Mouse (Mus musculus) forebrain, embryonic 14.5 days (tissue): Measurements from ENCODE around the gene Prom2. TPM values are rescaled to one million over a fixed set of nuclear protein-coding genes. Genes with fewer than 3 reads are reported as not detected.

Experiments used
- ATAC-seq: fragments of 200-750 bp; cut with Nextera tagmentation; 2 replicates; pipeline ENCODE4 v1.8.0; 2017; ENCODE audit warnings: mild to moderate bottlenecking, moderate library complexity
- DNase-seq: peaks from one replicate; pipeline ENCODE4 v3.0.0-alpha.2; 2015; ENCODE audit warnings: low spot score
- H3K27ac ChIP-seq: fragments of 300-500 bp; sonication (generic); 2 replicates; pipeline ENCODE4 v1.5.1; 2014; ENCODE audit warnings: low read depth, mild to moderate bottlenecking, control low read depth, low read length, moderate library complexity
- H3K27me3 ChIP-seq: fragments of 300-500 bp; sonication (generic); replicated peaks from 2 replicates; pipeline ENCODE4 v1.6.1; 2014; ENCODE audit warnings: low read length, control low read depth, mixed read lengths; ENCODE audit not compliant: control insufficient read depth, insufficient read depth
- H3K36me3 ChIP-seq: fragments of 300-500 bp; sonication (generic); 2 replicates; pipeline ENCODE4 v1.6.1; 2014; ENCODE audit warnings: low read length, control low read depth; ENCODE audit not compliant: control insufficient read depth, insufficient read depth
- H3K4me1 ChIP-seq: fragments of 300-500 bp; sonication (generic); 2 replicates; pipeline ENCODE4 v1.6.1; 2014; ENCODE audit warnings: antibody characterized with exemption, low read length, control low read depth; ENCODE audit not compliant: control insufficient read depth, insufficient read depth
- H3K4me2 ChIP-seq: fragments of 300-500 bp; sonication (generic); 2 replicates; pipeline ENCODE4 v1.6.1; 2014; ENCODE audit warnings: mild to moderate bottlenecking, control low read depth, low read length
- H3K4me3 ChIP-seq: fragments of 300-500 bp; sonication (generic); 2 replicates; pipeline ENCODE4 v1.5.1; 2014; ENCODE audit warnings: low read depth, low read length, control low read depth
- H3K9ac ChIP-seq: fragments of 300-500 bp; sonication (generic); 2 replicates; pipeline ENCODE4 v1.6.1; 2014; ENCODE audit warnings: mild to moderate bottlenecking, low read length, control low read depth, moderate library complexity
- H3K9me3 ChIP-seq: fragments of 300-500 bp; sonication (generic); replicated peaks from 2 replicates; pipeline ENCODE4 v1.6.1; 2016; ENCODE audit warnings: low read length, control low read depth, mixed read lengths; ENCODE audit not compliant: control insufficient read depth
- WGBS: fragments of 180-500 bp; shearing (Covaris S2); extraction: QIAGEN DNeasy Blood & Tissue Kit; methylation state at CpG from one replicate; pipeline ENCODE4 v1.1.7; 2014; 5-methylcytosine and 5-hydroxymethylcytosine counted together
- polyA plus RNA-seq: library from polyadenylated mRNA; unstranded; fragments of >200 nt; fragmentation: Nextera tagmentation; extraction: Ambion mirVana; gene quantifications from 2 replicates; pipeline ENCODE4 v1.2.1, GENCODE M21; 2014

Prom2 gene
- polyA plus RNA-seq = 0.04 TPM in 1 of 2 replicates, not detected in the other

GRCm38 (mm10) chr2:127541185-127541584, at the start of gene Prom2:
Gene Prom2, minus strand, starts transcription at chr2:127541467.
- H3K4me1 ChIP-seq = no peaks in the 10 kb centered on the region
- H3K27me3 ChIP-seq = peaks cover 40% of the 10 kb centered on the region
- WGBS = 6% methylated on average over 29 of the region's 29 CpGs
- no peaks in the 10 kb centered on the region for H3K9me3 ChIP-seq
- 0 out of 2 replicates have a peak within 1 kb of the TSS, but pooled peaks have one; percentile 23 for H3K4me2 ChIP-seq
- no peak for DNase-seq
- H3K9ac ChIP-seq = no peak within 1 kb of the TSS
- H3K36me3 ChIP-seq = no peaks in the 10 kb centered on the region
- no peak within 1 kb of the TSS for H3K27ac ChIP-seq
- H3K4me3 ChIP-seq = no peak within 1 kb of the TSS
- ATAC-seq = no peak

GRCm38 (mm10) chr2:127590840-127591239, 49.6 kb upstream of the Prom2 start:
- Histone ChIP-seq H3K4me3 (no peak overlapping the region), H3K9me3 (no peaks in the 10 kb centered on the region), H3K27me3 (no peaks in the 10 kb centered on the region), H3K4me1 (peaks cover 14% of the 10 kb centered on the region), H3K36me3 (peaks cover 44% of the 10 kb centered on the region), H3K4me2 (no peak overlapping the region), H3K27ac (no peak overlapping the region), H3K9ac (no peak overlapping the region)
- DNase-seq = no peak
- 82% methylated on average over 4 of the region's 4 CpGs for WGBS
- no peak for ATAC-seq

DNA sequence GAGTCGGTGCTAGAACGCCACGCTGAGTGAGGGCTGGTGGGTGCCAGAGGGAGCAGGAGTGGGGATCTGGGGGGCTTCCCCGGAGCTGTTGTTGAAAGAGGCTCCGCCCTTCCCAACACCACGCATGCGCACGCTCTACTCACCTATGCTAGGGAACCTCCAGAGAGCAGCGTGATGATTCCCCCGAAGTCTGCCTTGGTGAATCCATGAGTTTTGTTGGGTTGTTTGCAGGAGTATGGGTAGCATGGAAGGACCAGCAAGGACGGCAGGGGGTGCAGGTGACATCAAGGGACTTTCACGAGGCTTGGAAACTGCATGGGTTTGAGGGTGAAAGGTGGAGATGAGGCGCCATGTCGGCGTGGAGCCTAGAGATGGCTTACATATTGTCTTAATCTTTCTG, 48.9 kb upstream of the Prom2 start:
- no peaks in the 10 kb centered on the region for H3K9me3 ChIP-seq
- WGBS = 86% methylated on average over 15 of the region's 15 CpGs
- ATAC-seq (no peak), DNase-seq (no peak)
- H3K27me3 ChIP-seq = no peaks in the 10 kb centered on the region
- H3K9ac ChIP-seq = no peak overlapping the region
- no peak overlapping the region for H3K4me2 ChIP-seq
- no peak overlapping the region for H3K4me3 ChIP-seq
- H3K36me3 ChIP-seq = peaks cover 38% of the 10 kb centered on the region
- no peak overlapping the region for H3K27ac ChIP-seq
- H3K4me1 ChIP-seq = peaks cover 14% of the 10 kb centered on the region

GRCm38 (mm10) chr2:127588897-127589296, 47.6 kb upstream of the Prom2 start:
- DNase-seq = no peak
- Histone ChIP-seq H3K9me3 (no peaks in the 10 kb centered on the region), H3K4me3 (no peak overlapping the region), H3K9ac (0 out of 2 replicates have a peak overlapping the region, but pooled peaks have one; percentile 17), H3K27ac (no peak overlapping the region), H3K36me3 (peaks cover 25% of the 10 kb centered on the region), H3K4me1 (peaks cover 16% of the 10 kb centered on the region), H3K4me2 (no peak overlapping the region), H3K27me3 (no peaks in the 10 kb centered on the region)
- WGBS = 92% methylated on average over 9 of the region's 9 CpGs
- no peak for ATAC-seq

- ATAC-seq (no peak; the same call in 1 of the 2 replicates), DNase-seq (peak; percentile 19)
- WGBS = 0% methylated on average over 22 of the region's 22 CpGs
- Histone ChIP-seq H3K9me3 (no peaks in the 10 kb centered on the region), H3K27me3 (no peaks in the 10 kb centered on the region), H3K4me2 (peak overlapping the region; percentile 73), H3K27ac (peak overlapping the region; percentile 90), H3K4me1 (peaks cover 20% of the 10 kb centered on the region), H3K4me3 (peak overlapping the region; percentile 91), H3K9ac (peak overlapping the region; percentile 90), H3K36me3 (peaks cover 15% of the 10 kb centered on the region)
Observed at GRCm38 (mm10) chr2:127587514-127587844, 46.2 kb upstream of the Prom2 start.

DNA sequence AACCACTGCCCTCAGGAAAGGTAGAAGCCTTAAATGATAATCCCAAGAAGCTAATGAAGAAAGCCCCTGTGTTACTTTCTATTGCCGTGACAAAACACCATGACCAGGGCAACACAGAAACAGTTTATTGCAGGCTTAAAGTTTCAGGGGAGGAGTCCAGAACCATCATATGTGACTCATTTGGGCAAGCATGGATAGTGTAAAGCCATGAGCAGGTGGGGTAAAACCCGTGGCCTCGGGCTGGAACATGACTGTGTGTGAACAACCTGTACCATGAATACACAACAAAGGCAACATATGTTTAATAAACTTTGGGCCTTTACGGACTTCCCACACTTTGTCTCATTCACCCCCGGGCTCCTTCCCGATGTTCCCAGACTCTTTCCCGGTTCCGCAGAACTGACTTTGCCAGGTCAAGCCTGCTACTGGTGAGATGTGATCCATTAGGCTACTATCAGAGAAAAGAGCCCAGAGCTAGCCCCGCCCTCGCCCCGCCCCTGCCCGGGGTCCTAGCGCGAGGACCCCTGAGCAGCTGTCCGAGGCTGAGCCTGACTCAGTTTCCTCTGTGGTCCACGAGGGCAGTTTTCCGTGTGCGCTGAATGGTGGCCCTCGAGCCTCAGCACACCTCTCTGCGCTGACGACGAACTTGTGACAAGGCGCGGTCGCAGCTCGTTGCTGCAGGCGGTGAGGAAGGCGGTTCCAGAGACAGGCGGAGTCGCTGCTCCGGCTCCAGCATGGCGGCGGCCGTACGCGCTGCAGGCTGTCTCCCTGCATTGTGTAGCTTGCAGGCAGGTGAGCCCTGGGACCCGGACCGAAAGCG, 45.6 kb upstream of the Prom2 start, which contains the start of the genes Zfp661 and Mrps5:
Zfp661 (minus strand) TSS at position 401 of the 820 bp plus-strand sequence.
Mrps5 (plus strand) TSS at position 529 of the 820 bp plus-strand sequence.
- Histone ChIP-seq H3K4me3 (peak within 1 kb of the TSS; percentile 91), H3K36me3 (peaks cover 10% of the 10 kb centered on the region), H3K4me1 (peaks cover 20% of the 10 kb centered on the region), H3K4me2 (peak within 1 kb of the TSS; percentile 73), H3K9me3 (no peaks in the 10 kb centered on the region), H3K27ac (peak within 1 kb of the TSS; percentile 90), H3K27me3 (no peaks in the 10 kb centered on the region), H3K9ac (peak within 1 kb of the TSS; percentile 90)
- 4% methylated on average over 39 of the region's 39 CpGs for WGBS
- ATAC-seq = peak; percentile 85
- peak; percentile 83 for DNase-seq

GRCm38 (mm10) chr2:127584436-127584858, 43.2 kb upstream of the Prom2 start:
- WGBS = under 1% methylated on average over 24 of the region's 24 CpGs
- peaks cover 7% of the 10 kb centered on the region for H3K36me3 ChIP-seq
- H3K4me1 ChIP-seq = peaks cover 20% of the 10 kb centered on the region
- DNase-seq (peak; percentile 97), ATAC-seq (peak; percentile 88)
- H3K9ac ChIP-seq = peak overlapping the region; percentile 77
- H3K9me3 ChIP-seq = no peaks in the 10 kb centered on the region
- H3K4me3 ChIP-seq = peak overlapping the region; percentile 62
- H3K27ac ChIP-seq = no peak overlapping the region
- H3K27me3 ChIP-seq = no peaks in the 10 kb centered on the region
- H3K4me2 ChIP-seq = peak overlapping the region; percentile 92

- WGBS = 71% methylated on average over 1 of the region's 1 CpGs
- H3K4me1 ChIP-seq = no peaks in the 10 kb centered on the region
- ATAC-seq = no peak
Observed at GRCm38 (mm10) chr2:127573322-127573721, 32.1 kb upstream of the Prom2 start.

More at GRCm38 (mm10) chr2:127573322-127573721, 32.1 kb upstream of the Prom2 start:
- Histone ChIP-seq H3K9ac (no peak overlapping the region), H3K36me3 (peaks cover 21% of the 10 kb centered on the region), H3K4me2 (no peak overlapping the region), H3K27ac (no peak overlapping the region), H3K9me3 (no peaks in the 10 kb centered on the region), H3K4me3 (no peak overlapping the region), H3K27me3 (no peaks in the 10 kb centered on the region)
- DNase-seq = no peak
